Mouse (Mus musculus): ENCODE results near the gene Bmp7. TPM values are rescaled to one million over a fixed set of nuclear protein-coding genes. Genes with fewer than 3 reads are reported as not detected.

Bmp7 gene
- polyA plus RNA-seq, 1 experiment from 2014 or later = 9.1 TPM

GRCm38 (mm10) chr2:172958579-172958978 is 18.5 kb upstream of the Bmp7 start:
- WGBS = 24% methylated on average over 5 of the region's 5 CpGs
- Histone ChIP-seq H3K4me2 (no peak overlapping the region), H3K9me3 (ENCODE audit: control insufficient read depth, low read length) (peaks cover 2% of the 10 kb centered on the region; the same call in 1 of the 2 replicates), H3K27me3 (replicated peaks; ENCODE audit: control insufficient read depth, insufficient read depth, low read length) (0 out of 2 replicates have a peak, but pooled peaks cover 5% of the 10 kb centered on the region), H3K4me1 (replicated peaks; ENCODE audit: control insufficient read depth, insufficient read depth, low read length) (0 out of 2 replicates have a peak, but pooled peaks cover 2% of the 10 kb centered on the region), H3K27ac (ENCODE audit: low read depth, low read length) (no peak overlapping the region), H3K36me3 (ENCODE audit: control insufficient read depth, insufficient read depth, low read length) (no peaks in the 10 kb centered on the region), H3K9ac (ENCODE audit: low read depth, low read length) (no peak overlapping the region), H3K4me3 (ENCODE audit: low read depth, low read length) (no peak overlapping the region)
- DNase-seq (ENCODE audit: low spot score) (no peak), ATAC-seq (replicated peaks; ENCODE audit: low FRiP score) (no peak)

DNA sequence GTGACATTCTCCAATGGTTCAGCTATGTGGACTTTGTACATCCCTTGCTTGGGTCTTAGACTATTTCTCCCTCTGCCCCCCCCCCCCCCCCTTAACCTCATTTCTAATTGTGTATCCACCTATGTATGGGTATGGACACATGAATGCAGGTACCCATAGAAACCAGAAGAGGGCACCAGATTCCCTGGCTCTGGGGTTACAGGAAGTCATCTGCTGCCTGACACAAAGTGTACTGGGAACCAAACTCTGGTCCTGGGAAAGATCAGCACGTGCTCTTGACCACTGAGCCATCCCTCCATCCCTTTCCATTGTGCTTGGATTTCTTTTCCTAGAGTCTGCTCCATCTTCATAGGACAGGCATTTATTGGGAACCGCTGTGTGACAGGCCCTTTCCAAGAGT is 11.9 kb upstream of the Bmp7 start:
- Histone ChIP-seq H3K27me3 (replicated peaks; ENCODE audit: control insufficient read depth, insufficient read depth, low read length) (peaks cover 3% of the 10 kb centered on the region; the same call in 1 of the 2 replicates), H3K4me2 (no peak overlapping the region), H3K9me3 (ENCODE audit: control insufficient read depth, low read length) (no peaks in the 10 kb centered on the region), H3K9ac (ENCODE audit: low read depth, low read length) (no peak overlapping the region), H3K27ac (ENCODE audit: low read depth, low read length) (no peak overlapping the region), H3K36me3 (ENCODE audit: control insufficient read depth, insufficient read depth, low read length) (no peaks in the 10 kb centered on the region), H3K4me1 (replicated peaks; ENCODE audit: control insufficient read depth, insufficient read depth, low read length) (0 out of 2 replicates have a peak, but pooled peaks cover 3% of the 10 kb centered on the region), H3K4me3 (ENCODE audit: low read depth, low read length) (no peak overlapping the region)
- ATAC-seq (replicated peaks; ENCODE audit: low FRiP score) = no peak
- WGBS = 71% methylated on average over 2 of the region's 2 CpGs
- no peak for DNase-seq (ENCODE audit: low spot score)

DNA sequence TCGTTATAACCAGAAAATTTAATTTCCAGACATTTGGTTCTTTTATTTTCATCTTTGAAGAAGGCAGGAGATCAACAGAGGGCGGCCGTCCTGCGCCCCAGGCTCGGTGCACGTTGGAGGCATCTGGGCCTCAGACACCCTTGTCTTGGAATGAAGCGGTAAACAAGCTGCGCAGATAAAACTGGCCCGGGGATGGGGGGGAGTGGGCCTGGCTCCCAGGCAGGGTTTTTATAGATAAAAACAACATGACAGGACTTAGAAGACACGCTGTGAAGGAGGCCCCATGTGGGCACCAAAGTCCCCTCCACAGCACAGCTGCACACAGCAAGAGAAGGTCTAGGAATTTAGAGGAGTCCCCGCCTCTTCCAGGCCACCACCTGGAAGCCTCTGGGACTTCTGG is 10.6 kb upstream of the Bmp7 start:
- H3K27me3 ChIP-seq (replicated peaks; ENCODE audit: control insufficient read depth, insufficient read depth, low read length) = peaks cover 3% of the 10 kb centered on the region; the same call in 1 of the 2 replicates
- H3K4me3 ChIP-seq (ENCODE audit: low read depth, low read length) = no peak overlapping the region
- H3K9me3 ChIP-seq (ENCODE audit: control insufficient read depth, low read length) = no peaks in the 10 kb centered on the region
- 30% methylated on average over 11 of the region's 11 CpGs for WGBS
- H3K4me2 ChIP-seq = no peak overlapping the region
- no peak overlapping the region for H3K27ac ChIP-seq (ENCODE audit: low read depth, low read length)
- 0 out of 2 replicates have a peak, but pooled peaks cover 3% of the 10 kb centered on the region for H3K4me1 ChIP-seq (replicated peaks; ENCODE audit: control insufficient read depth, insufficient read depth, low read length)
- ATAC-seq (replicated peaks; ENCODE audit: low FRiP score) (no peak), DNase-seq (ENCODE audit: low spot score) (no peak)
- no peak overlapping the region for H3K9ac ChIP-seq (ENCODE audit: low read depth, low read length)
- H3K36me3 ChIP-seq (ENCODE audit: control insufficient read depth, insufficient read depth, low read length) = no peaks in the 10 kb centered on the region

- no peak overlapping the region for H3K27ac ChIP-seq (ENCODE audit: low read depth, low read length)
- ATAC-seq (replicated peaks; ENCODE audit: low FRiP score) (no peak), DNase-seq (ENCODE audit: low spot score) (no peak)
- no peaks in the 10 kb centered on the region for H3K36me3 ChIP-seq (ENCODE audit: control insufficient read depth, insufficient read depth, low read length)
- no peaks in the 10 kb centered on the region for H3K9me3 ChIP-seq (ENCODE audit: control insufficient read depth, low read length)
- H3K4me1 ChIP-seq (replicated peaks; ENCODE audit: control insufficient read depth, insufficient read depth, low read length) = 0 out of 2 replicates have a peak, but pooled peaks cover 3% of the 10 kb centered on the region
- peaks cover 3% of the 10 kb centered on the region; the same call in 1 of the 2 replicates for H3K27me3 ChIP-seq (replicated peaks; ENCODE audit: control insufficient read depth, insufficient read depth, low read length)
- WGBS = 71% methylated on average over 9 of the region's 9 CpGs
- no peak overlapping the region for H3K4me2 ChIP-seq
- no peak overlapping the region for H3K9ac ChIP-seq (ENCODE audit: low read depth, low read length)
- no peak overlapping the region for H3K4me3 ChIP-seq (ENCODE audit: low read depth, low read length)
Observed at GRCm38 (mm10) chr2:172950119-172950676, 10.1 kb upstream of the Bmp7 start.

DNA sequence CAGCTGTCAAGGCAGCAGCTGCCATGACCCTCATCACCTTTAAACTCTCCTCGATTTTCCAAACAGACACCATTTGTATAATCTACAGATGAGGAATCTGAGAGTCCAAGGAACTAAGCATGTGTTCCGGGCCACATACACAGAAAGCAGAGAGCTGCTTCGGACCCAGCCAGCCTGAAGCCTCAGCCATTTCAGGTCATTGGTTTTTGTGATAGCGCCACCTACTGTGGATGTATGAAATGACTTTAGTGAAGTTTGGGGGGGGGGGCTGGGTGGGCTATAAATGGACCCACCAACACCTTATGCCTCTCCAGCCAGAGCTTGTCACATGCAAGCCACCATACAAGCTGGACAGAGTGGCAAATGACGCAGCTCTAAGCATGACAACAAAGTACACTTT is 8.9 kb upstream of the Bmp7 start:
- ATAC-seq (replicated peaks; ENCODE audit: low FRiP score) = no peak
- H3K36me3 ChIP-seq (ENCODE audit: control insufficient read depth, insufficient read depth, low read length) = no peaks in the 10 kb centered on the region
- H3K9me3 ChIP-seq (ENCODE audit: control insufficient read depth, low read length) = no peaks in the 10 kb centered on the region
- H3K9ac ChIP-seq (ENCODE audit: low read depth, low read length) = no peak overlapping the region
- DNase-seq (ENCODE audit: low spot score) = no peak
- H3K4me3 ChIP-seq (ENCODE audit: low read depth, low read length) = no peak overlapping the region
- H3K27ac ChIP-seq (ENCODE audit: low read depth, low read length) = no peak overlapping the region
- no peak overlapping the region for H3K4me2 ChIP-seq
- H3K27me3 ChIP-seq (replicated peaks; ENCODE audit: control insufficient read depth, insufficient read depth, low read length) = peaks cover 3% of the 10 kb centered on the region; the same call in 1 of the 2 replicates
- WGBS = 39% methylated on average over 5 of the region's 5 CpGs
- 0 out of 2 replicates have a peak, but pooled peaks cover 3% of the 10 kb centered on the region for H3K4me1 ChIP-seq (replicated peaks; ENCODE audit: control insufficient read depth, insufficient read depth, low read length)

DNA sequence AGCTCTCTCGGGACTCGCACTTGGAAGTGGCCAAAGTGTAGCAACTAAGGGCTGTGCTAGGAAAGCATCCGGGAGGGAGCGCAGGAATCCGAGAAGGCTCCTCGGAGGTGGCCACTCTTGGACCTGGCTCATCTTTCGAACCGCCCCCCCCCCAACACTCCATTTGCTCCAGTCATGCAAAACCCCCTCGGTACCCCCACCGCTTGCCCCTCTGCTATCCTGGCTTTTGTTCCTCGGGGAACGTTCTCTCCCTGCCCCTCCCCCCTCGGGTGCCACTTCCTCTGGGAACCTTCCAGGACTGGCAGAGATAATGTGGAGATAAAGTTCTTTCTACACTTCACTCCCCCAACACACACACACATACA is 660 bp upstream of the Bmp7 start:
- no peak overlapping the region; the same call in 1 of the 2 replicates for H3K9ac ChIP-seq (ENCODE audit: low read depth, low read length)
- ATAC-seq (replicated peaks; ENCODE audit: low FRiP score) = no peak
- peak overlapping the region; percentile 81 for H3K4me2 ChIP-seq
- peaks cover 78% of the 10 kb centered on the region for H3K27me3 ChIP-seq (replicated peaks; ENCODE audit: control insufficient read depth, insufficient read depth, low read length)
- WGBS = 3% methylated on average over 13 of the region's 13 CpGs
- H3K9me3 ChIP-seq (ENCODE audit: control insufficient read depth, low read length) = no peaks in the 10 kb centered on the region
- no peaks in the 10 kb centered on the region for H3K36me3 ChIP-seq (ENCODE audit: control insufficient read depth, insufficient read depth, low read length)
- H3K27ac ChIP-seq (ENCODE audit: low read depth, low read length) = no peak overlapping the region
- peaks cover 9% of the 10 kb centered on the region for H3K4me1 ChIP-seq (replicated peaks; ENCODE audit: control insufficient read depth, insufficient read depth, low read length)
- DNase-seq (ENCODE audit: low spot score) = no peak
- peak overlapping the region; percentile 55 for H3K4me3 ChIP-seq (ENCODE audit: low read depth, low read length)

DNA sequence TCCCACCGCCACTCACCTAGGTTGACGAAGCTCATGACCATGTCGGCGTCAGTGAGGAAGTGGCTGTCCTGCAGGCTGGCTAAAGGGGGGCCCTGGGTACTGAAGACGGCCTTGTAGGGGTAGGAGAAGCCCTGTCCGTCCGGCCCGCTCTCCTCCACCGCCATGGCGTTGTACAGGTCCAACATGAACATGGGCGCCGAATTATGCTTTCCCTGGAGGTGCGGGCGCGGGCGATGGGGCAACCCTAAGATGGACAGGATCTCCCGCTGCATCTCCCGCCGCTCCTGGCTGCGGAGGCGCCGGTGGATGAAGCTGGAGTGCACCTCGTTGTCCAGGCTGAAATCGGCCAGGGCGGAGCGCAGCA is 500 bp downstream of the Bmp7 start:
- Histone ChIP-seq H3K4me2 (peak overlapping the region; percentile 81), H3K9ac (ENCODE audit: low read depth, low read length) (peak overlapping the region; percentile 48), H3K27ac (ENCODE audit: low read depth, low read length) (no peak overlapping the region), H3K27me3 (replicated peaks; ENCODE audit: control insufficient read depth, insufficient read depth, low read length) (peaks cover 89% of the 10 kb centered on the region), H3K36me3 (ENCODE audit: control insufficient read depth, insufficient read depth, low read length) (no peaks in the 10 kb centered on the region), H3K4me3 (ENCODE audit: low read depth, low read length) (peak overlapping the region; percentile 55), H3K9me3 (ENCODE audit: control insufficient read depth, low read length) (no peaks in the 10 kb centered on the region), H3K4me1 (replicated peaks; ENCODE audit: control insufficient read depth, insufficient read depth, low read length) (peaks cover 14% of the 10 kb centered on the region)
- WGBS = 2% methylated on average over 26 of the region's 26 CpGs
- no peak for DNase-seq (ENCODE audit: low spot score)
- ATAC-seq (replicated peaks; ENCODE audit: low FRiP score) = no peak

GRCm38 (mm10) chr2:172938761-172939638 is 1.1 kb downstream of the Bmp7 start:
- Histone ChIP-seq H3K36me3 (ENCODE audit: control insufficient read depth, insufficient read depth, low read length) (no peaks in the 10 kb centered on the region), H3K4me2 (peak overlapping the region; percentile 81), H3K4me1 (replicated peaks; ENCODE audit: control insufficient read depth, insufficient read depth, low read length) (peaks cover 20% of the 10 kb centered on the region), H3K9ac (ENCODE audit: low read depth, low read length) (peak overlapping the region; percentile 48; the same call in 1 of the 2 replicates), H3K27me3 (replicated peaks; ENCODE audit: control insufficient read depth, insufficient read depth, low read length) (peaks cover 95% of the 10 kb centered on the region), H3K4me3 (ENCODE audit: low read depth, low read length) (peak overlapping the region; percentile 55), H3K27ac (ENCODE audit: low read depth, low read length) (peak overlapping the region; percentile 21; the same call in 1 of the 2 replicates), H3K9me3 (ENCODE audit: control insufficient read depth, low read length) (no peaks in the 10 kb centered on the region)
- DNase-seq (ENCODE audit: low spot score) (peak; percentile 71), ATAC-seq (replicated peaks; ENCODE audit: low FRiP score) (no peak)
- WGBS = 1% methylated on average over 57 of the region's 57 CpGs
